Mouse (Mus musculus): ENCODE results near the gene Slc22a13.

Slc22a13 gene

DNA sequence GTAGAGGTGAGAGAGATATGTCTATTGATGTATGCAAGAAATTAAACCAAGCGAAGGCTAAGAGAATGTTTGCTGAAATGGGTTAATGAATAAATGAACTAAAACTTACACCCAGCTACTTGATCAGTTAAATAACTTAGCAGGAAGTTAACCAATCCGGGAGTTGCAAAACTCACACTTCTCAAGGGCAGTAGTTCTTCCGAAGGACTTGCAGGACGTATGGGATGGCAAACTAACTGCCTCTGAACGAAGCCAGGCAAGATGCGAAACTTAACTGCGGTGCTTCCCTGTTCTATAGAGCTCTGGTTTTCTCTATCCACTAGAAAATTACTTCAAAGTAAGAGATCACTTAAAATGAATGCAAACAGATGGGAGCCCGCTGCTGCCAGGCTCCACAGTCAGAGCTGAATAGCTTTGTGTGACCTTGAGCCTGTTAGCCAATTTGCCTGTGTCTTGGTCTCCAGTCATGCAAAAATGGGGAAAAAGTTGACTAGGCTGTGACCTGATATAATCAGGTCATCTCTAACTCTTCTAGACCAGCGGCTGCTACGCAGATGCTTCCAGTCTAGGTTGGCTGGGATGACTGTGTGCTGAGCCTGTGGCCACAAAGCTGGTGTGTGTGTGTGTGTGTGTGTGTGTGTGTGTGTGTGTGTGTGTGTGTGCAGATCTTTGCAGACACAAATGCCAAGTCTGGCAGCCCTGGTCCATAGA is 9.6 kb downstream of the Slc22a13 start:
- DNase-seq (ENCODE audit: low spot score in 2 of 2) = no peak

DNA sequence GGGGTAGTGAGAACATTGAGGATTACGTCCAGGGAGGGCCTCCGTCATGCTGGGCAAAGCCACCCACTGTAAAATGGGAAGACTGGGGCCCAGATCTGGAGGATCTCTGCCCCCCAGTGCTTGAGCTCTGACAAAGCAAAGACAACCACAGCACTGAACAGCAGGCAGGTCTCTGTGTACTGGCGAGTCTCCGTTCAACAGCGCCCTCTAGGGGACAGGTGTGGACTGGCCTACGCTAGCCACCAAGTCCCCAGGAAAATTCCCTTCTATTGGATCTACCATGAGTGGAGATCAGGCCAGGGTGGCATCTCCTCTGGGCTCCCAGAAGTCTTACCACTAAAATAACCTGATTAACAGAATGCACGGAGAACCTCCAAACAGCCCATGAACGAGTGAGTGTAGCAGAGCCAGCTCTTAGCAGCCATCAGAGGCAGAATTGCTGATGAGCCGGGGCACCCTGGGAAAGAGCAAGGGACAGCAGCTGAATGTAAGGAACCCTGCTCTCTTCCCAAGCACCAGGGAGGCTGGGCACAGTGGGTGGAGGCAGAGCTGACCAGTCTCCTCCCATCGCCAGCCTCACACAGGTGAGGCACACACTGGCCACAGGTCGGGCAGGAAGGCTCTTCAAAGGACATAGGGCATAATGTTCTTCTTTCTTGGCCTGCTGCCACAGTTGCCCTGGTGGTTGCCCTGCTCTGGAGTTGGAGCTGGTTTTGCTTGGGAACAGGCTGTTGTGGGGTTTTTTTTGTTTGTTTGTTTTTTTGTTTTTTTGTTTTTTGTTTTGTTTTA is 16.5 kb downstream of the Slc22a13 start:
- DNase-seq (ENCODE audit: low spot score in 2 of 2) = peak in 1 of 2 experiments; percentile 2

DNA sequence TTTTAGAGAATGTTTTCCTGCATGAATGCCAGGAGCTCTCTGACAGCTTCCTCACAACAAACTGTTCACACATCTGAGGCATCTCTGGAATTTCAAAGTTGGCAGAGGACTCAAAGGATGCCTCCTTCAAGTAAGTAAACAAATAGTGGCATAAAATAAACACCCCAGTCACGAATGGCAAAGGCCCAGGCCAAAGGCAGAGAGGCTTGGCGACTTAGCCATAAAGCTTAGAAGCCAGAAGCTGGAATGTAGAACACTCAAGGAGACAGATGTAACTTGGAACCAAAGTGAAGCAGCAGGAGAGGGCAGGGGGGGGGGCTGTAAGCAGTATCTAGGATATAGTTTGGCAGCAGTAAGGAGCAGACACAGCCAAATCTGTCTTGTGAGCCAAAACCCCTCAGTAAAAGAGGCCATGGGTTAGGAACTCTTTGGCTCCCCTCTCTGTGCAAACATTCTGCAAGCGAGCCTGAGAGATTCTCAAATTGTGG is 27.6 kb downstream of the Slc22a13 start:
- no peak for DNase-seq (ENCODE audit: low spot score in 2 of 2)

DNA sequence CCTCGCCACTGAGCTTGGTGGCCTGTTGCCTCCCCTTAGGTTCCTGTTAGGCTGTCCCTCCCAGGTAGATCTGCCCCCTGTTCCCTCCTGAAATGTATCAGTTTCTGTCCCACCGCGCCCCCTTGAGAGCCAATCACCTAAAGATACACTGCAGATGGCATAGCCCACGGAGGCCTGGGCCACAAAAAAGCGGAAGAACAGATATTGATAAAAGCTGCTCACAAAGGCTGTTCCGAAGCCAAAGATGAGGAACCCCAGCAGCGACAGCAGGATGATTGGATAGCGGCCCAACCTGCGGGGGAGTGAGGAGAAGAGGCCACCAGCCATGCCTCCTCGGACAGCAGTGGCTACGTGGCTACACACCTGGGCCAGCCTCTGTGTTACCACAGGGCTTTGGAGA is 29.6 kb downstream of the Slc22a13 start:
- no peak for DNase-seq (ENCODE audit: low spot score in 2 of 2)

DNA sequence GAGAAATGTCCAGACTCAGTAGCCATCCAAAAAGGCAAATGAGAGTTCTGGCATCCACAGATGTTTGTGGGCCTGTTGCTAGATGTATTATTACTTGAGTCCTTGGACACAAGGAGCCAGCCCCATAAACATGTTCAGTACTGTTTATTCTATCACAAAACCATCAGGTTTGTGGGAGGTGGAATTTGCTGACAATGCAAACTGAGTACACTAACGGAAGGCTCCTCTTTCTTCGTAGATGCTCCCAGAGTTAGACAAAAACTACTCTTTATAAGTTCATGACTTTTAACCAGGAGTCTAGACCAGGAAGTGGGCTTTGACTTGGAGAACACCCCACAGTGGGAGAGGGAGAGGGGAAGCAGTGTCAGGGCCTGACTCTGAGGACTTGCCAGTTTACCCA is 41.3 kb downstream of the Slc22a13 start:
- DNase-seq (ENCODE audit: low spot score in 2 of 2) = no peak

DNA sequence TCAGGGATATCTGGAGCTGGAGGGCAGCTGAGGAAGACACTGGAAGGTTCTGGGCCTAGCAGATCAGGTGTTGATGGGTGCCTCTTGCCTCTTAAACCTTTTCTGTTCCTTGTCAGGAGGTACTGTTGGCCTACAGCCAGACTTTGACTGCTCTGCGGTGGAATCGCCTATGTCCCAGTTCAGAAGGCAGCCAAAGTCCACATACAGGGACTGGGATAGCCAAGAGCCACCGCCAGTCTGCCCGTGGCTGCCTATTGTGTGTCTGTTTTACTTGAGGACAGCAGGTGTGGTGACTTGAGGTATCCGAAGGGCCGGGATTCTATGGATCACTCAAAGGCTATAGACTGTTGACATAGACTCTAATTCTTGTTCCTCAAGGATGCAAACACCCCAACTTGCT is 43.4 kb downstream of the Slc22a13 start:
- DNase-seq (ENCODE audit: low spot score in 2 of 2) = no peak

DNA sequence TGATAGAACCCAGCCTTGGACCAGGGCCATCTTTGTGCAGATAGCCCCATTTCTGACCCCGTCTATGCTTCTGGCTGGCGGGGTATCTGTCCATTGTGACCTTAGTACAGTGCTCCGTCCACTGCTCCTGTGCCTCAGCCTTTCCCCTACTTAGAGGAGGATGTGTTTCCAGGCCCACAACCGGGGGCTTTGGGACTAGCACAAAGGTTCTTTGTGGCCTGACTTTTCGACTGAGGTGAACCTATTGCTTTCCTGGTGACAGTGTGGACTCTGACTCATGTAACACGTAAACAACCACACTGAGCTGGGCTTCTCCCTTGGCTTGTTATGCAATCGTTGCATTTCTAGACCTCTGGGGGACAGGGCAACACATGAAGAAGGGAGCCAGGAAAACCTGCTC is 44.2 kb downstream of the Slc22a13 start:
- no peak for DNase-seq (ENCODE audit: low spot score in 2 of 2)

DNA sequence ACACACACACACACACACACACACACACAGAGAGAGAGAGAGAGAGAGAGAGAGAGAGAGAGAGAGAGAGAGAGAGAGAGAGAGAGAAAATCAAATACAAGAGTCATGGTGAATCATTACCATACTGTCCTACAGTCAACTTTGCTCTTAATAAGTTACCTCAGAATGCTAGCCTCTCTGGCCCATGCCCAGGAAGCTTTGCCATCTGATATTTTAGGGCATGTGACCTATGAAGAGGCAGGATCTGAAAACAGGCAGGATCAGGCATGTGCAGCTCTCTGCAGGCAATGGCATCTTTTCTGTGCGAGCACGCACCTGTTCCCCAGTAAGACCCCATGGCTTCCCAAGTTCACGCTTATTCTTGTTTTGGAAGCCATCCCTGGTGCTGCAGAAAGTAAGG is 48.2 kb downstream of the Slc22a13 start:
- DNase-seq (ENCODE audit: low spot score in 2 of 2) = no peak

GRCm38 (mm10) chr9:119158861-119159260 is 50.0 kb downstream of the Slc22a13 start, which contains the start of gene Gm47289:
TSS of gene Gm47289 (plus strand) at chr9:119159161.
- no peak for DNase-seq (ENCODE audit: low spot score in 2 of 2)

- DNase-seq (ENCODE audit: low spot score in 2 of 2) = peak; percentile 11 to 16
Observed at GRCm38 (mm10) chr9:119156278-119157201, 52.4 kb downstream of the Slc22a13 start, which contains the start of gene Acaa1b. TSS of gene Acaa1b (minus strand) at chr9:119157093.

GRCm38 (mm10) chr9:119155826-119156225 is 53.1 kb downstream of the Slc22a13 start:
- DNase-seq (ENCODE audit: low spot score in 2 of 2) = no peak

- DNase-seq (ENCODE audit: low spot score in 2 of 2) = no peak
Observed at GRCm38 (mm10) chr9:119155416-119155815, 53.5 kb downstream of the Slc22a13 start.

DNA sequence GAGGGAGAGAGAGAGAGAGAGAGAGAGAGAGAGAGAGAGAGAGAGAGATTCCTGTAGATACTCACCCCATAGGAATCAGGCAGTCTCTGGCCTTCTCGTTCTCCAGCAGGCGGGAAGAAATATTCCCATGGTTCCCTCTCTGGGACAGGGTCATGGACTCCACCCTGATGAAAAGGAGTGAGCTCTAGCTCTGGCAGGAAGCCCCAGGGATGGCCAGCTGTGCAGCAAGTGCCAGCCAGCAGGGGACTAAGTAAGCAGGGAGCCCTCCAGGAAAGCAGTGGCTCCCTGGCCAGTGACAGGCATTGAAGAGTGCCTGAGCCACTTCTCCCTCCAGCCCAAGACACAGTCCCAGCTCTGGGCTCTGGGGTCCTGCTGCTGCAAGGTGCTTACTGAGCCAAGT is 57.1 kb downstream of the Slc22a13 start:
- no peak for DNase-seq (ENCODE audit: low spot score in 2 of 2)

DNA sequence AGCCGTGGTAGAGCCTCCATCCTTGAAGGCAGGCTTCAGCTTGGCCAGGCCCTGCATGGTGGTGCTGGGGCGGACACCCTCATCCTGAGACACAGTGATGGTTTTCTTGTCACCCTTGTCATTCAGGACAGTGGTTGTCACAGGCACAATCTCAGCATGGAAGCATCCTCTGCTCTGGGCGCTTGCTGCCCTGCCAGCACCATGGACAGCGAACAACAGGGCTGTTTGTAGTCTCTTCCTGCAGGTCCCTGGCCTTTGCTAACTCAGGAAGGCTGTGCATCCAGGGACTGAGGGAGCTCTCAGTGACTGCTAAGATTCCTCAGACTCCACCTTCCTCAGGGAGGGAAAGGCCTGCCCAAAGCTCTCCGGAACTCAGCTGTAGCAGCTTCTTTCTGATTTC is 59.3 kb downstream of the Slc22a13 start:
- DNase-seq (ENCODE audit: low spot score in 2 of 2) = no peak

DNA sequence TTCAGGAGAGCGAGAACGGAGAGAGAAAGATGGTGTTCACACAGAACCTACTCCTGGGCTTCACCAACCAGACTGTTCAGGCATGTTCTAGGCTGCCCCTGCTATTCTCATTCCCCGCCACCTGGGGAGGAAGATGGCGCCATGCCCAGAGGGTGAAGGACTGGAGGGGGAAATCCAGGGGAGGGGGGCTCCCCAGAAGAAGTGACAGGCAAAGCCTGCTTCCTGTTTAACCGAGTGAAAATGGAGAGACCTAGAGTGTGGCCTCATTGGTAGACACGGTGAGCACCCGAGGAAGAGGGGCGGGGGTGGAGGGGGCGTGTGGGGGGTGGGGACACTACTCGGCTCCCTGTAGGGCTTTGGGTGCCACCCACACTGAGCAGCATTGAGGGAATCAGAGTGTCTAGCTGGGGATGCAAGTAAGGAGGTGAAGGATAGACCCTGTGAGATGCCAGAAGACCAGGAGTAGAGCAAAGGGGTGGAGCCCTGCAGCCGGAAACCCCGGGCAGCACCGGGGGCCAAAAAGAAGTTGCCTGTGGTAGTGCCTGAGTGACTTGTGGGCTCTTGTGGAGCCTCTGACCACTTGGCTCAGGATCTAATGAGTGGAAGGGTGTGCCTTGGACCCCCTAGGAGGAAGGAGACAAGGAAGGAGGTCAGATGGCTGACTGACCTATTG is 62.7 kb downstream of the Slc22a13 start:
- no peak for DNase-seq (ENCODE audit: low spot score in 2 of 2)

DNA sequence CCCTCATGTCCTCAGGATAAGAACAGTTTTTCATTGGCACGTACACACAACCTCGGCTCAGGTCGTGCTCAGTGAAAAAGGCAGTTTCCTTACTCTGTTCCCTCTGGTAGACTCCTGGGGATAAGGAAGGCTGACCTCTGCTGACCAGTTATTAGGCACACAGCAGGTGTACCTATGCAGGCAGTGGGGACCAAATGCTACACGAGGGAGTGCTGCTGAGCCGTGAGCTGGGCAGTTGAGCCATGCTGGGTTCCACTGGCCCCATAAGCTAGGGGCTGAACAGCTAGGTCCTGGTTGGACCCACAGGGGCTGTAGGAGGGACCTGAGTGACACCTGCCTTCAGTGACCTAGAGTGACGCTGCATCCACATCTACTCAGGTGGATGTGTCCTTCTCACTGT is 63.3 kb downstream of the Slc22a13 start:
- DNase-seq (ENCODE audit: low spot score in 2 of 2) = no peak

DNA sequence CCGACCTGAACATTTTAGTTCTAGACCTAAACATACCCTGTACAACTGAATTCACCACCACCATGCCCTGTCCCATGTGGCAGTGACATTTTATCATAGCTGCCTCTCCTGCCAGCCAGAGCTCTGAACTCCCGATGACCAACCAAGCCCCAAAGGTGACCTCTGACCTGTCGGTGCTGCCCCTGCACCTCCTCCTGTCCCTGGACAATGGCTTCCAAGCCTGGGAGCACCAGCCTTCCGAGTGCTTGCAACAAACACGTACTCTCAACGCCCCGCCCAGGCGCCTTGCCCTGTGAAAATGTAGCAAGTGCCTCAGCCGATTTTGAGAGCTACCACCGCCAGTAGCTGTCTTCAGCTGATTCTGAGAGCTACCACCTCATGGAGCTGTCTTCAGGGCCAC is 63.8 kb downstream of the Slc22a13 start:
- DNase-seq (ENCODE audit: low spot score in 2 of 2) = no peak

DNA sequence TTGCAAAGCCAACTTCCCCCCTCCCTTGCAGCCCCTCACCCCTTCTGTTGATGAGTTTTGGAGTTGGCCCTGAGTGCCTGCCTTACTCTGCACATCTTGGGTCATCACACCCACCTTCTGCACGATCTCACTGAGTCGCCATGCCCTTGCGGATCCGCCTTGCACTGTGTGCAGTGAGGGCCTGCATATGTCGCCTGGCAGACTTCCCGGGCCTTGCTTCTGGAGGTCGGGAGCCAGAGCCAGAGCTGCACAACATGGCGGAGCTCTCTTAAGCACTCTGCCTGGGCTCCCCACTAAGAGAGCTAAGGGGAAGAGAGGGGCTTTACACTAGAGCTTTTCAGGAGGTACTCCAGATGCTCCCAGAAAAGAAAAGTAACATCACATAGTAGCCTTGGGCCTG is 64.2 kb downstream of the Slc22a13 start:
- no peak for DNase-seq (ENCODE audit: low spot score in 2 of 2)

- no peak for DNase-seq (ENCODE audit: low spot score in 2 of 2)
Observed at GRCm38 (mm10) chr9:119143372-119143771, 65.5 kb downstream of the Slc22a13 start.

Measured in natural killer cell, adult 2 months (primary cell).